Mouse (Mus musculus) ES-E14 (cell line): Measurements from ENCODE around the gene Kcnq5. TPM values are rescaled to one million over a fixed set of nuclear protein-coding genes. Genes with fewer than 3 reads are reported as not detected.

ENCODE experiments used
- DNase-seq: peaks from one replicate; pipeline ENCODE4 v3.0.0-alpha.2; 2013; ENCODE audit warnings: low read depth, low spot score
- H3K27ac ChIP-seq: 2 replicates; pipeline ENCODE4 v1.5.1; 2012; ENCODE audit warnings: low read depth, mild to moderate bottlenecking, low read length, moderate library complexity, mixed read lengths; ENCODE audit not compliant: poor library complexity, insufficient read depth, severe bottlenecking
- H3K36me3 ChIP-seq: 2 replicates; pipeline ENCODE4 v1.6.1; 2012; ENCODE audit warnings: mild to moderate bottlenecking, low read length, moderate library complexity, mixed read lengths; ENCODE audit not compliant: control insufficient read depth, poor library complexity, insufficient read depth, severe bottlenecking
- H3K4me1 ChIP-seq, 2 experiments: fragments of 150-350 bp in 1 of 2; sonication (generic) in 1 of 2; 2 replicates each; pipeline ENCODE4 v1.6.1; 2012; ENCODE audit warnings: low read length in 2 of 2, mild to moderate bottlenecking in 1 of 2, mixed read lengths in 1 of 2; ENCODE audit not compliant: control insufficient read depth in 2 of 2, insufficient read depth in 2 of 2, poor library complexity in 1 of 2
- H3K4me3 ChIP-seq, 2 experiments: fragments of 150-350 bp in 1 of 2; sonication (generic) in 1 of 2; 2 replicates each; pipeline ENCODE4 v1.5.1; 2012; ENCODE audit warnings: low read length in 2 of 2, low read depth in 1 of 2, mild to moderate bottlenecking in 1 of 2, mixed read lengths in 1 of 2; ENCODE audit not compliant: insufficient read depth in 1 of 2, poor library complexity in 1 of 2, severe bottlenecking in 1 of 2
- H3K9ac ChIP-seq: 2 replicates; pipeline ENCODE4 v1.6.1; 2012; ENCODE audit warnings: low read depth, mild to moderate bottlenecking, low read length, mixed read lengths; ENCODE audit not compliant: poor library complexity, insufficient read depth, severe bottlenecking
- H3K9me3 ChIP-seq: fragments of 150-350 bp; sonication (generic); 2 replicates; pipeline ENCODE4 v1.6.1; 2012; ENCODE audit warnings: low read depth, mild to moderate bottlenecking, low read length; ENCODE audit not compliant: control insufficient read depth, insufficient read depth
- CHD2 ChIP-seq: IDR thresholded peaks from 2 replicates; pipeline ENCODE4 v1.6.1; 2014; ENCODE audit warnings: mild to moderate bottlenecking, low read depth, low read length, inconsistent platforms
- HCFC1 ChIP-seq: IDR thresholded peaks from 2 replicates; pipeline ENCODE4 v1.6.1; 2012; ENCODE audit warnings: low read length, inconsistent platforms, borderline replicate concordance; ENCODE audit not compliant: insufficient read depth
- MAFK ChIP-seq: IDR thresholded peaks from 2 replicates; pipeline ENCODE4 v1.6.1; 2014; ENCODE audit warnings: mild to moderate bottlenecking, low read depth, low read length, inconsistent platforms; ENCODE audit not compliant: insufficient read depth
- ZC3H11A ChIP-seq: IDR thresholded peaks from 2 replicates; pipeline ENCODE4 v1.6.1; 2012; ENCODE audit warnings: low read depth, mild to moderate bottlenecking, inconsistent platforms, low read length, borderline replicate concordance
- ZNF384 ChIP-seq: IDR thresholded peaks from 2 replicates; pipeline ENCODE4 v1.6.1; 2012; ENCODE audit warnings: low read depth, low read length, inconsistent platforms
- in situ Hi-C, 2 experiments: fragments of 600-800 bp; cut with MboI; formaldehyde crosslinking; loops; one replicate each; pipeline ENCODE4 v1.15.1; 2025; ENCODE audit warnings: low sequenced_read_pairs in 2 of 2, inconsistent platforms in 1 of 2; ENCODE audit not compliant: unreplicated experiment in 2 of 2
- total RNA-seq: library from RNA; depleted of rRNA; stranded (reverse); fragments of 300-350 nt; gene quantifications from 2 replicates; pipeline ENCODE4 v1.2.3, GENCODE M21; 2012

Gene Kcnq5
- total RNA-seq, 1 experiment: 0.45 TPM

GRCm38 (mm10) chr1:21521995-21522394, 439.7 kb downstream of the Kcnq5 start:
- Histone ChIP-seq H3K27ac (no peak overlapping the region), H3K9me3 (no peaks in the 10 kb centered on the region), H3K4me3 (no peak overlapping the region), H3K4me1 (no peaks in the 10 kb centered on the region), H3K36me3 (no peaks in the 10 kb centered on the region), H3K9ac (no peak overlapping the region)
- peak; percentile 20 for DNase-seq
- in situ Hi-C loops: no loop called here
- TF ChIP-seq ZC3H11A (no peak), HCFC1 (no peak), CHD2 (no peak), MAFK (no peak), ZNF384 (no peak)

DNA sequence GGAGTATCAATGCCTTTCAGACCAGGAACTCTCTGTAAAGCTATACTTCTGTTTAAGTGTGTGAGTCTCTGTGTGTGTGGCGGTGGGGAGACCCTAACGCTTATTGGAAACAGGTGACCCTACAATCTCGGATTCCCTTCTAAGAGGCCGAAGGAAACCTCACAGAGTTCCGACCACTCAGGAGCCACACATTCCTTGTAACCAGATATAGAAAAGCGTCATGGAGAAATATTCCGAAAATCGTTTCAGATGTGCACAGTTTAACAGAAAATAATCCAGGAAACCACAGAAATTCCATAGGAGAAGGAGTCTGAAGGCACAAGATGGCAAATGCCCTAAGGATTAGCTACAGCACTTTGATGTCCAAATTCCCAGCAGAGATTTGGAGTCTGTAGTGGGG, 440.3 kb downstream of the Kcnq5 start:
- Histone ChIP-seq H3K9ac (no peak overlapping the region), H3K9me3 (no peaks in the 10 kb centered on the region), H3K27ac (no peak overlapping the region), H3K4me3 (no peak overlapping the region), H3K36me3 (no peaks in the 10 kb centered on the region), H3K4me1 (no peaks in the 10 kb centered on the region)
- DNase-seq: no peak
- in situ Hi-C loops: no loop called here
- TF ChIP-seq ZC3H11A: no peak
- no peak for TF ChIP-seq HCFC1
- no peak for TF ChIP-seq ZNF384
- no peak for TF ChIP-seq CHD2
- TF ChIP-seq MAFK: no peak

DNA sequence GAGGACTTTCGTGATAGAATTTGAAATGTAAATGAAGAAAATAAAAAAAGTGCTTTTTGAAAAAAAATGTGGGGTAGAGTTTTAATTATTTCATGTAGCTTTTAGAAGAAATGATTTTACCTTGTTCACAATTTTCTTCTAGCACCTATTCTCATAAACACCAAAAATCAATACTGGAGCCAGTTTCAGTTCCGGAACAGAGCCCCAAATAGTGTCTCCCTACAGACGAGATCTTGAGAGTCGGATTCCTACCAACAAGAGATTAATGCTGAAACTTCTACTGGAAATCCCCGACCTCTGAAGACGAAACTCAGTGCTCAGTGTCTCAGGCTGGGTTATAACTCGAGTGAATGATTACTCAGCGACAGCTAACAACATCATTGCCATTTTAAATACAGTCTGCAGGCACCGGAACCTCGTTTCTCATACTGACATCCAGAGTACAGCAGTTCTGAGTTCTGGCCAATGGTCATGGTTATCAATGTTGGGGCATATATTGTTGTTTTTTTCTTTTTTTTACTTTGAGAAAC, 441.6 kb downstream of the Kcnq5 start:
- H3K27ac ChIP-seq: no peak overlapping the region
- no peaks in the 10 kb centered on the region for H3K4me1 ChIP-seq
- H3K9me3 ChIP-seq: no peaks in the 10 kb centered on the region
- in situ Hi-C loops: no loop called here
- no peak overlapping the region for H3K9ac ChIP-seq
- no peaks in the 10 kb centered on the region for H3K36me3 ChIP-seq
- DNase-seq: no peak
- no peak overlapping the region for H3K4me3 ChIP-seq
- no peak for TF ChIP-seq HCFC1
- no peak for TF ChIP-seq ZNF384
- no peak for TF ChIP-seq MAFK
- TF ChIP-seq CHD2: no peak
- no peak for TF ChIP-seq ZC3H11A

DNA sequence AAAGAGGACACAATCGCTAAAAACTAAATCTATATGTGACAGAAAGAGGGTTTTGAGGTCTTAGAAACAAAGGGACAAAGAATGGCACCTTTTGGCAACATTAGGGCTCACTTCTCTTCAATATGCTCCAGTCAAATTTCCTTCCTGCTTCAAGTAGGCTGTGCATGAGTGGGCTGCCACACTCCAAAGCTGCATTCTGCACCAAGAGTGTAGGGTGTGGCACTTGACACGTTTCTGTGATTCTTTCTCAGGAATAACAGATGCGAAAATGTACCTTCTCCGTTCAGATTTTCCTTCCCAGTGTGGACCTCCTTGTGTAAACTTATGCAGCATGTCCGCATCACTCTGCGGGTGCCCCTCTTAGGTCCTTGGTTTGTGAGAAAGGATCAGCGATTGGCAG, 455.1 kb downstream of the Kcnq5 start:
- H3K9ac ChIP-seq: no peak overlapping the region
- no peak for DNase-seq
- no peak for TF ChIP-seq ZC3H11A
- TF ChIP-seq ZNF384: no peak
- TF ChIP-seq MAFK: no peak
- TF ChIP-seq HCFC1: no peak
- no peak for TF ChIP-seq CHD2
- no peak overlapping the region for H3K4me3 ChIP-seq
- H3K4me1 ChIP-seq: no peaks in the 10 kb centered on the region
- H3K36me3 ChIP-seq: no peaks in the 10 kb centered on the region
- H3K27ac ChIP-seq: no peak overlapping the region
- in situ Hi-C loops: no loop called here
- H3K9me3 ChIP-seq: no peaks in the 10 kb centered on the region
